Mouse (Mus musculus): ENCODE results near the gene Tbc1d8b. TPM values are rescaled to one million over a fixed set of nuclear protein-coding genes. Genes with fewer than 3 reads are reported as not detected.

The Tbc1d8b gene
- polyA plus RNA-seq (2015; fragmentation: Nextera tagmentation; extraction: Ambion mirVana): 4.1 and 4.2 TPM in 2 replicates

DNA sequence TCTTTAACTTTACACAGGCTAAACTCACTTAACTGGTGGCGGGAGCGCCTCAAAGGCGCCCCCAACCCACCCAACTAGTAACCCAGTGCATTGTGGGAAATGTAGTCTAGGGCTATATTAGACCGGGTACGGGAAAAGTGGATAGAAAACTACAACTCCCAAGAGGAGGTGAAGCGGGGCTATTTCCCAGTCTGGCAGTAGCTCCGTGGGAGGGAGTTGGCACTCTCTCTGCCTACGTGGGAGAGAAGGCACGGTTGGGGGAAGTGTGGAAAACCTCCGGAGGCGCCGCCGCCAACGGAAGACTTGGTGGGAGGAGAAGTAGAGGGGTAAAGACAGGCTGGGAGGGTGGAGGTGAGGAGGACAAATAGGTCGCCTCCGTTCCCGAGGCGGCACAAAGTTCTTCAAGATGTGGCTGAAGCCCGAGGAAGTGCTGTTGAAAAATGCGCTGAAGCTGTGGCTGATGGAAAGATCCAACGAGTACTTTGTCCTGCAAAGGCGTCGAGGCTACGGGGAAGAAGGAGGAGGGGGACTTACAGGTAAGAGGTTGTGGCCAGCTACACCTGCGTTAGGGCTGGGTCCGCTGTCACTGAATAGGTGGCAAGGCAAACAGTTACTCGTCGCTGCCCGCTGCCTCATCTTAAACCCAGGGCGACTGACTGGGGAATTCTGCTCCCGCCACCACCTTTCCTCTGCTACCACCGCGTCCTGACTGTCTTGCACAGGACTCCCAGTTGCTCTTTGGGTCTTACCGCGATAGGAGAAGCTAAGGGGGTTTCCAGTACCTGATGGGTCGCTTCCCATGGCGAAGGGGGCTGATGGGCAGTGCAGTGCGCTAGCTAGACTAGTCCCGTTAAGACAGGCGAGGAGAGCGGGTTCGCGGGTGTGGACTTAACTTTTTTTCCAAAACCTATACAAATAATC, at the start of gene Tbc1d8b:
Gene Tbc1d8b, plus strand, starts transcription at position 222 of the 921 bp plus-strand sequence.
- no peaks in the 10 kb centered on the region for H3K27me3 ChIP-seq
- peak within 1 kb of the TSS; percentile 56 for H3K4me3 ChIP-seq
- H3K9ac ChIP-seq: peak within 1 kb of the TSS; percentile 41
- WGBS: 10% methylated on average over 43 of the region's 43 CpGs
- H3K27ac ChIP-seq: peak within 1 kb of the TSS; percentile 53
- H3K4me2 ChIP-seq: peak within 1 kb of the TSS; percentile 51
- peaks cover 2% of the 10 kb centered on the region; the same call in 1 of the 2 replicates for H3K4me1 ChIP-seq
- ATAC-seq (ENCODE audit: borderline replicate concordance, extremely low read depth, low FRiP score, low TSS enrichment): peak; percentile 99
- no peaks in the 10 kb centered on the region for H3K9me3 ChIP-seq
- H3K36me3 ChIP-seq: no peaks in the 10 kb centered on the region

DNA sequence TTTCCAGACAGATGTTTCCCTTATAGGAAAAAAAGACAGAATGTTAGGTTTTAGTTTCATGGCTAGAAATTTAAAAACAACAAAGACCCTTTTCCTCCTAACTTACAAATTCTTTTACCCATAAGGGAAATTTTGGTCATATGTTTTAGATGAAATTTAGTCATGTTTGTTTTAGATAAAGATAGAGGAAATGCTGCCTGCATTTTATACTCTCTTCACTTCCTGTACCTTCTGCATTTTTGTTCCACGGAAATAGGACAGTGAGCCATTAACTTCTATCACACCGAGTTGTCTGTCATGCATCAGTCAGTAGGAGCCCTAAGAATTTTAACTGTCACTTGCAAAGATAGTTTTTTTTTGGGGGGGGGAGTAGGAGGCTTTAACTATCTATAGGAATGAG, 45.1 kb upstream of the Tbc1d8b start:
- 44% methylated on average over 2 of the region's 2 CpGs for whole genome bisulfite sequencing
- Histone ChIP-seq H3K4me2 (no peak overlapping the region), H3K27me3 (no peaks in the 10 kb centered on the region), H3K36me3 (no peaks in the 10 kb centered on the region), H3K4me3 (no peak overlapping the region), H3K4me1 (no peaks in the 10 kb centered on the region), H3K9ac (no peak overlapping the region), H3K9me3 (no peaks in the 10 kb centered on the region), H3K27ac (no peak overlapping the region)
- no peak for ATAC-seq (ENCODE audit: borderline replicate concordance, extremely low read depth, low FRiP score, low TSS enrichment)

DNA sequence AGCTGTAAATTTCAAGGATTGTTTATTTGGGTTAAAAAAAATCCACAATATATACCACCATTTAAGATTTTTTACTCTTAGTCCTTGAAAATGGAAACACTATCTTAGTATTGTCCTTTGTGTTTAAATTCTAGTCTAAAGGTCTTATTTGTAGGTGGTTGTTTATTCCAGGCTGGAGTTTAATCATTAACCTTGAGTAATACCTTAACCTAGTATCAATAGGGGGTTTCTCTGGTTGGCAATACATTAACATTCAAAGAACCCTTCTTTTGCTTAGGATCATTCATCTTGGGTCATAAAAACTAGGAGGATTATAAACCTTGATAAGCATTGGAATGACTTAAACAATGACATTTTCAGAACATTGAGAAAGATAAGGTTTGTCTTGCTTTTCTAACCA, 44.4 kb upstream of the Tbc1d8b start:
- Histone ChIP-seq H3K9me3 (no peaks in the 10 kb centered on the region), H3K4me3 (no peak overlapping the region), H3K4me2 (no peak overlapping the region), H3K27ac (no peak overlapping the region), H3K36me3 (no peaks in the 10 kb centered on the region), H3K27me3 (no peaks in the 10 kb centered on the region), H3K9ac (no peak overlapping the region), H3K4me1 (no peaks in the 10 kb centered on the region)
- ATAC-seq (ENCODE audit: borderline replicate concordance, extremely low read depth, low FRiP score, low TSS enrichment): no peak

DNA sequence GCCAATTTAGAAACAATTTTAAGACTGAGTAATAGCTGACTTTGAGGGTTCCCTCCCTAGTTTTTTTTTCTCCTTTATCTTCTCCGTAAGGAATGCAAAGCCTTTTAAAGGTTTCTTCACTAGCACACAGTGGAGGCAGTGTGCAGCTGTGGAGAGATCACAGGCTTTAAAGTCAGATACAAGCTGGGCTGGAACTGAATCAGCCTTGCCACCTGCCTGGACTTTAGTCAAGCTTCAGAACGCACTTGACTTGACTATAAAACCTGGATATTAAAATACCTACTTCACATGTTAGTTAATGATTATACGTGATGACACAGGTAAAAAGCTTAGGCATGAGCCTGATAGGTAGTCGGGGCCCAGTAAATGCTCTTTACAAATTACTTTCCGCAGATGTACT, 32.6 kb upstream of the Tbc1d8b start:
- Histone ChIP-seq H3K9ac (no peak overlapping the region), H3K27me3 (no peaks in the 10 kb centered on the region; the same call in 1 of the 2 replicates), H3K9me3 (no peaks in the 10 kb centered on the region), H3K4me3 (no peak overlapping the region), H3K4me1 (no peaks in the 10 kb centered on the region), H3K27ac (no peak overlapping the region), H3K36me3 (no peaks in the 10 kb centered on the region), H3K4me2 (no peak overlapping the region)
- no peak for ATAC-seq (ENCODE audit: borderline replicate concordance, extremely low read depth, low FRiP score, low TSS enrichment)
- 63% methylated on average over 5 of the region's 5 CpGs for WGBS

DNA sequence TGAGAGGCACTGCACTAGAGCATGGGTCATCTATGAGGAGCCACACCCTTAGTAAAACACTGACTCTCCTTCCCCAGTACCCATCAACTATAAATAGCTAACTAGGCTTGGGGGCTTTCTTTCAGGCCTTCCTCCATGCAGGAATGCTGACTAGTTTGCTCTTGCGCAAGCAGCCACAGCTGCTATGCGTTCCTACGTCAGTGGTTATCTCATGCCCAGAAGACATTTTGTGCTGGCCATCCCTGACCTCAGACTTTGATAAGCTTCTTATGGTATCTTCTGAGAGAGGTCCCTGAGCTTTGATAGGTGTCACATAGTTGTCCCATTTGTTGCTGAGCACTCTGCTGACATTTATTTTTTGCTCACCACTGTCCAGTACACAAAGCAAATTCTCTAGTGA, 31.5 kb upstream of the Tbc1d8b start:
- Histone ChIP-seq H3K9me3 (no peaks in the 10 kb centered on the region), H3K4me3 (no peak overlapping the region), H3K36me3 (no peaks in the 10 kb centered on the region), H3K4me2 (no peak overlapping the region), H3K4me1 (no peaks in the 10 kb centered on the region), H3K9ac (no peak overlapping the region), H3K27me3 (no peaks in the 10 kb centered on the region; the same call in 1 of the 2 replicates), H3K27ac (no peak overlapping the region)
- 58% methylated on average over 3 of the region's 3 CpGs for WGBS
- no peak for ATAC-seq (ENCODE audit: borderline replicate concordance, extremely low read depth, low FRiP score, low TSS enrichment)

DNA sequence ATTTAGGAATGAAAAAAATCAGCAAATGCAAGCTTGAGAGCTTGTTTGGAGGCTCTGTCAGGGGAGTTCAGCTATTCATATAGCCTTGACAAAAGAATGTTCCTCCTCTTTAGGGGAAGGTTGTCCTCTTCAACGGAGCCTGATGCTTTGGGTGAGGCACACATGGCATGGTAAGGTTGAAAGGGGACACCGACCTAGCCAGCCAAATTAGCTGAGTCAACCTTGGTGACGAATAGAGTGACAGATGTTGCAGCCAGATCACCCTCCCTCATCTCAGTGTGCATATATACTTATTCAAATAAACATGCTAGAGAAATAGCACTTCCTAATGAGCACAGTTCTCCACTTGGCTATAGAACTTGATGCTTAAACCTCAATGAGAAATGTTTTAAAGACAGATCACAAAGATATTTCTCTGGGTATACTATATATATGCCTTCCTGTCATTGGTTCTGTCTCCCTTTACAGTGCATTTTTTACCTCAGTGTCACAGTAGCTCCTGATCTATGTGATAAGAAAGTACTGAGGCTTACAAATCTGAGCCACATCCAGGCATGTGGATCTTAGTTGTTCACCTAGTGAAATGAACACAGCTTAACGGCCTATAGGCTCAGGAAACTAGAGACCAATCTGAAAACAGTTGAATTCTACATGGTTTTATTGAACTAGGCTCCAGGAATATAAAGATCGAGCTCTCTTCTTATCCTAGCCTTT, 30.3 kb upstream of the Tbc1d8b start:
- Histone ChIP-seq H3K36me3 (no peaks in the 10 kb centered on the region), H3K27ac (no peak overlapping the region), H3K9ac (no peak overlapping the region), H3K27me3 (no peaks in the 10 kb centered on the region; the same call in 1 of the 2 replicates), H3K4me2 (no peak overlapping the region), H3K4me3 (no peak overlapping the region), H3K9me3 (no peaks in the 10 kb centered on the region), H3K4me1 (no peaks in the 10 kb centered on the region)
- ATAC-seq (ENCODE audit: borderline replicate concordance, extremely low read depth, low FRiP score, low TSS enrichment): no peak
- WGBS: 64% methylated on average over 5 of the region's 5 CpGs

DNA sequence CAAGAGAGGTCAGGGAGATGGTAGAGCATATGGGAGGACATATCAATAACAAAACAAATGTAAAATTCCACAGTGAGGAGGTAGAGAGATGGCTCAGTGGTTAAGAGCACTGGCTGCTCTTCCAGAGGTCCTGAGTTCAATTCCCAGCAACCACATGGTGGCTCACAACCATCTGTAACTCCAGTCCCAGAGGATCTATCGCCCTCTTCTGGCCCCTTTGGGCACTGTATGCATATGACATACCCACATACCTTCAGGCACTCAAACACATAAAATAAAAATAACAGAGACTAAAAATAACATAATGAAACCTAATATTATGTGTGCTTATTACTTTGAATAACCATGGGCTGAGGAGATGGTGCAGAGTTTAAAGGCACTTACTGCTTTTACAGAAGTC, 22.7 kb upstream of the Tbc1d8b start:
- H3K4me3 ChIP-seq: no peak overlapping the region
- no peaks in the 10 kb centered on the region for H3K27me3 ChIP-seq
- no peaks in the 10 kb centered on the region for H3K36me3 ChIP-seq
- no peak overlapping the region for H3K4me2 ChIP-seq
- ATAC-seq (ENCODE audit: borderline replicate concordance, extremely low read depth, low FRiP score, low TSS enrichment): no peak
- H3K9ac ChIP-seq: no peak overlapping the region
- no peaks in the 10 kb centered on the region for H3K9me3 ChIP-seq
- no peaks in the 10 kb centered on the region for H3K4me1 ChIP-seq
- H3K27ac ChIP-seq: no peak overlapping the region
- WGBS: 48% methylated on average over 1 of the region's 1 CpGs

DNA sequence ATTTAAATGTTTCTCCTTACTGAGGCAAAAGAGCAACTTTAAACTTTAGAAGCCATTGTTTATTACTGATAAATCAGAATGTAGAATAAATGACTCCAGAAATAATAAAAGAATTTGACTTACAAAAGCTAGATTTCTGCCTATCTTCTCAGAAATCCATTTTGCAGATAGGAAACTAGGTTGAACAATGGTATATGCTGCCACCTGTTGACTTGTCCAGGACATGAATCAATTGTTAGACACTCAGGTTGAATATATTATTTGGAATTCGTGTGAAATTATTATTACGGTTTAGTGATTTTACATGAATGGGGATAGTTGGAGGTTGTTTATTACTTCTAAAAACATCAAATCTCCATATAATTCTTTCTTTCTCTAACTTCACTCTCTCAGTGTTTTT, 19.0 kb upstream of the Tbc1d8b start:
- Histone ChIP-seq H3K9me3 (no peaks in the 10 kb centered on the region), H3K4me3 (no peak overlapping the region), H3K9ac (no peak overlapping the region), H3K27ac (no peak overlapping the region), H3K36me3 (no peaks in the 10 kb centered on the region), H3K4me2 (no peak overlapping the region), H3K4me1 (no peaks in the 10 kb centered on the region), H3K27me3 (no peaks in the 10 kb centered on the region; the same call in 1 of the 2 replicates)
- WGBS: 57% methylated on average over 2 of the region's 2 CpGs
- no peak for ATAC-seq (ENCODE audit: borderline replicate concordance, extremely low read depth, low FRiP score, low TSS enrichment)

DNA sequence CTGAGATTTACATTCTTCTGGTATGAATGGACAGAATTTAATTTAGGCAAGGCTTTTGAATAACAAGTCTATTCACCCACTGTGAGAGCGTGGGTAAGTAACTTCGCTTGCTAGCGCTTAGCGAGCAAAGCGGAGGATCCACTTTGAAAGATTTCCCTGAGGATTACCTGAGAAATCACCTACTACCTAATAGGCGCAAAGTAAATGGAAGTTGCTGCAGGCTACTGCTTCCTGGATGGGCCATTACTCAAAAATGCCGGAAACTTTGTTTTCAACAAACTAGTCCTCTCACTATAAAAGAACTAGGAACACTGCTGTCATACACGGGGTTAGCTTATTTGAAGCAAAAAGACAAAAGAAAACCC, 404 bp upstream of the Tbc1d8b start:
- peak overlapping the region; percentile 51 for H3K4me2 ChIP-seq
- H3K9me3 ChIP-seq: no peaks in the 10 kb centered on the region
- 9% methylated on average over 8 of the region's 8 CpGs for WGBS
- H3K4me1 ChIP-seq: peaks cover 2% of the 10 kb centered on the region; the same call in 1 of the 2 replicates
- no peaks in the 10 kb centered on the region for H3K36me3 ChIP-seq
- H3K27ac ChIP-seq: peak overlapping the region; percentile 53; the same call in 1 of the 2 replicates
- H3K4me3 ChIP-seq: peak overlapping the region; percentile 56
- no peaks in the 10 kb centered on the region for H3K27me3 ChIP-seq
- H3K9ac ChIP-seq: no peak overlapping the region
- ATAC-seq (ENCODE audit: borderline replicate concordance, extremely low read depth, low FRiP score, low TSS enrichment): peak; percentile 33; the same call in 1 of the 2 replicates

DNA sequence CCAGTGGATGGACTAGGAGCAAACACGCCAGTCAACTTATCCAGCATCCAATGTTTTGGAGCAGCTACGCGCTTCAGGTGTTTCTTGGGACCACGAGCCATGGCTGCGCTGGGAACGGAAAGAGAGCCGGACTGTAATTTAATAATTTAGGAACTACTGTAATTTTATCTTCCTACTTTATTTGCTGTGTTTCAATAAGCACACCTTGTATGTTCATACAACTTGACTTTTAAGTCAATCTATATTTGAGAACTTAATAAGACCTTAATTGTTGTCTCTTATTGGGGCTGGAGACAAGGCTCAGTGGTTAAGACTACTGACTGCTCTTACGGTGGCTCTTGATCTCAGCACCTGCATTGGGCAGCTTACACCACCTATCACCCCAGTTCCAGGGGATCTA, 29.6 kb downstream of the Tbc1d8b start, which contains the start of gene Gm15013:
Gene Gm15013, minus strand, starts transcription at position 101 of the 400 bp plus-strand sequence.
- no peak within 1 kb of the TSS for H3K27ac ChIP-seq
- H3K27me3 ChIP-seq: no peaks in the 10 kb centered on the region
- H3K36me3 ChIP-seq: no peaks in the 10 kb centered on the region
- ATAC-seq (ENCODE audit: borderline replicate concordance, extremely low read depth, low FRiP score, low TSS enrichment): no peak
- no peak within 1 kb of the TSS for H3K9ac ChIP-seq
- H3K4me3 ChIP-seq: no peak within 1 kb of the TSS
- H3K4me1 ChIP-seq: no peaks in the 10 kb centered on the region
- H3K9me3 ChIP-seq: no peaks in the 10 kb centered on the region
- no peak within 1 kb of the TSS for H3K4me2 ChIP-seq
- 93% methylated on average over 8 of the region's 8 CpGs for WGBS

DNA sequence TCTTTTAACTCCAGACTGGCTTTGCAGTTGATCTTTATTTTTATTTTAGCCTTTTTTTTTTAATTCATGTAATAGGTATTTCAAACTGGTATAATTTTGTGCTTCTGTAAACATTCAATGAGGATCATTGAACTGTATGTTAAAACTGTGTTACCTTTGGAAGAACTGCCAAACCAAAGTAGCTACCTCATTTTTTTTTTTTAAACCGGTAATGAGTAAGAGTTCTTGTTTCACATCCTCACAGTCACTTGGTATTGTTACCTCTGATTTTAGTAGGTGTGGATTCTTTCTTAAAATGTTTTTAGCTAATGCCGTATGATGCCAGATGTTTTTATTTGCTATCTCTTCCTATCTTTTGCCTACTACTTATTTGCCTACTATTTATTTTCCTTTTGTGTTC, 37.6 kb downstream of the Tbc1d8b start:
- Histone ChIP-seq H3K4me1 (no peaks in the 10 kb centered on the region), H3K9ac (no peak overlapping the region), H3K27ac (no peak overlapping the region), H3K27me3 (no peaks in the 10 kb centered on the region), H3K4me3 (no peak overlapping the region), H3K36me3 (no peaks in the 10 kb centered on the region), H3K4me2 (no peak overlapping the region), H3K9me3 (no peaks in the 10 kb centered on the region)
- 87% methylated on average over 2 of the region's 2 CpGs for WGBS
- ATAC-seq (ENCODE audit: borderline replicate concordance, extremely low read depth, low FRiP score, low TSS enrichment): no peak

DNA sequence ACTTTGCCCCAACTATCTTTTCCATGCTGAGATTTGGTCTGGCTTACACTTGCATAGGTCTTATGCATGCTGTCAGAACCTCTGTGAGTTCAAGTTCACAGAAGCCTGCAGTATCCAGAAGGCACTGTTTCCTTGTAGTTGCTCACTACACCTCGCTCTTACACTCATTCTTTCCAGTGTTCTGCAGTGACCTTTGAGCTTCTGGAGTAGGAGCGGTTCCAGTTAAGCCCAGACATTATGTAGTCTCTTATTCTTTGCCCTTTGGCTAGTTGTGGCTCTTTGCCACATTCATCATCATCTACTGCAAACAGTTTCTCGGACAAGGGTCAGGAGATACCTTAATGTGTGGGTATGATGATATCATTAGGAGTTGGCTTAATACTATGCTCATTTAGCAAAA, 45.7 kb downstream of the Tbc1d8b start:
- ATAC-seq (ENCODE audit: borderline replicate concordance, extremely low read depth, low FRiP score, low TSS enrichment): no peak
- no peaks in the 10 kb centered on the region for H3K9me3 ChIP-seq
- no peaks in the 10 kb centered on the region for H3K4me1 ChIP-seq
- no peak overlapping the region for H3K4me2 ChIP-seq
- no peak overlapping the region for H3K27ac ChIP-seq
- 81% methylated on average over 3 of the region's 3 CpGs for WGBS
- no peak overlapping the region for H3K9ac ChIP-seq
- H3K4me3 ChIP-seq: no peak overlapping the region
- no peaks in the 10 kb centered on the region for H3K36me3 ChIP-seq
- H3K27me3 ChIP-seq: no peaks in the 10 kb centered on the region

Data from lung, embryonic 15.5 days (tissue).